Mouse (Mus musculus): ENCODE results near the gene Gm4869.

- TF ChIP-seq CTCF (IDR thresholded peaks at IDR 0.05; ENCODE audit: low read depth) (no peak), EP300 (IDR thresholded peaks at IDR 0.05; ENCODE audit: low read depth) (no peak)
Observed at GRCm38 (mm10) chr5:140481458-140481857, 36.0 kb downstream of the Gm4869 start.
